Mouse (Mus musculus) heart, adult 18-20 months (tissue): ENCODE data around the gene Cenpx. TPM values are rescaled to one million over a fixed set of nuclear protein-coding genes. Genes with fewer than 3 reads are reported as not detected.
"Not testable (repeated sequence)": the region's sequence is repeated elsewhere in the genome, so short reads cannot be mapped to it uniquely, and the experiment has no call there.

Experiments
- DNase-seq, 2 experiments: peaks; one replicate each; pipeline ENCODE4 v3.0.0; 2021 to 2022; ENCODE audit warnings: mixed read lengths in 1 of 2
- long read RNA-seq, 2 experiments: library from polyadenylated mRNA; stranded (forward); transcript quantifications; one replicate each; pipeline ENCODE4 v2.0.0; 2021
- total RNA-seq, 2 experiments: library from RNA; stranded (reverse); gene quantifications; 2 replicates each; pipeline ENCODE4 v1.2.3; 2021

Gene Cenpx
- total RNA-seq, result 10 to 100 TPM; 32.5 to 34.2 TPM
- long read RNA-seq, experiment 1, transcript Cenpx-202 (5 exons, 606 nt), result major isoform, 18 of 42 reads
- long read RNA-seq, experiment 1, partial matches to known transcripts, result 2 of 42 reads
- long read RNA-seq, experiment 1, other reads (novel, unspliced or antisense), result 21 of 42 reads
- long read RNA-seq, experiment 2, transcript Cenpx-202 (5 exons, 606 nt), result major isoform, 14 of 32 reads
- long read RNA-seq, experiment 2, partial matches to known transcripts, result 0 of 32 reads
- long read RNA-seq, experiment 2, other reads (novel, unspliced or antisense), result 18 of 32 reads

DNA sequence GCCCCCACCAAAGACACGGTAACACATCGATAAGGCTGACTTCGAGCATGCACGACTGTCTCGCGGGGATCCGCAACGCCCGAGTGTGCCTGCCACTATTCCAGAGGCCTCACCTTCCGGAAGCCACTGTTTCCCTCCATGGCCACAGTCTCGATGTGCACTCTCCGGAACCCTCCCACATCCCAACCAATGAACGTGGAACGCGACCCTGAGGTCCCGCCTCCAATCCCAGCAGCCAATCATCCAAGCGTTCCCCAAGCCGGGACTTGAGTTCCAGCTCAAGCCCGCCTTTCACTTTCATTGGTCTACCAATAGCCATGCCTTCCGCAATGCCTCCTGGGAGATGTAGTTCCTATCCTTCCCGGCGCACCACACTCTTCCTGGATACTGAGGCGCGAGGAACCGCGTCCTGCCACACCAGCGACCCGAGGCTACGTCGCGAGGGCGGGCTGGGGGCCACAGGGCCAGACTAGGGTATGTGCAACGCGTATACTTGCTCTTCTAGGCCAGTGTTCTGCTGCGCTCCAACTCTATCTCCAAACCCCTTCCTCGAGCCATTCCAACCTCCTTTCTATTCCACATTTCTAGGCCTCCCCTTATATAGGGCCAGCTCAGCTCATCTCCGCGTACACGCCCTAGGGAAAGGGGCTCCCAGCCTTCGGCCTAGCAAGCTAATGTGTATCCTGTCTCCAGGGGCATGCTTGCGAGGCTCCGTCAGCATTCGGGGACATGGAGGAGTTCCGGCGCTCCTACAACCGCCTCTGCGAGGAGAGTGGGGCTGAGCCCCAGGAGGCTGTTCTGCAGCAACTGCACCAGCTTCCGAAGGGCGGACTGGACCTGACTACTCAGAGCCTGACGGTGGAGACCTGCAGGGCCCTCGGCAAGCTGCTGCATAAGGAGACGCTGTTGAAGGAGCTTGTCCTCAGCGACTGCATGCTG lies at the start of gene Cenpx, which contains the start of gene Lrrc45:
TSS of gene Cenpx (minus strand) at position 159 of the 939 bp plus-strand sequence.
TSS of gene Lrrc45 (plus strand) at position 346 of the 939 bp plus-strand sequence.
- peak; percentile 98 to 99 for DNase-seq

DNA sequence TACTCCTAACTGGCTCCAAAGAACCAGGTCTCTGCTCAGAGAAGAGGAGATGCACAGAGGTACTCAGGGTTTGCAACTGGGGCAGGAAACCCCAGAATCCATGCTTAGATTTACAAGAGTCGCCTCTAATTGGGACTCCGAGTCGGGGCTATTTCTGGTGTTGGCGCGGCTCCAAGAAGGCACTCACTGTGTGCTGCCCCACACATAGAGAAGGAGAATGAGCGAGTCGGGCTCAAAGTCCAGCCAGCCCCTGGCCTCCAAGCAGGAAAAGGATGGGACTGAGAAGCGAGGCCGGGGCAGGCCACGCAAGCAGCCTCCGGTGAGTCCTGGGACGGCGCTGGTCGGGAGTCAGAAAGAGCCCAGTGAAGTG lies 49.1 kb upstream of the Cenpx start, which contains the start of gene Hmga1b:
TSS of gene Hmga1b (plus strand) at position 123 of the 370 bp plus-strand sequence.
- DNase-seq, result not testable (repeated sequence)

GRCm38 (mm10) chr11:120761811-120762671 lies 48.5 kb upstream of the Cenpx start:
- no peak for DNase-seq

DNA sequence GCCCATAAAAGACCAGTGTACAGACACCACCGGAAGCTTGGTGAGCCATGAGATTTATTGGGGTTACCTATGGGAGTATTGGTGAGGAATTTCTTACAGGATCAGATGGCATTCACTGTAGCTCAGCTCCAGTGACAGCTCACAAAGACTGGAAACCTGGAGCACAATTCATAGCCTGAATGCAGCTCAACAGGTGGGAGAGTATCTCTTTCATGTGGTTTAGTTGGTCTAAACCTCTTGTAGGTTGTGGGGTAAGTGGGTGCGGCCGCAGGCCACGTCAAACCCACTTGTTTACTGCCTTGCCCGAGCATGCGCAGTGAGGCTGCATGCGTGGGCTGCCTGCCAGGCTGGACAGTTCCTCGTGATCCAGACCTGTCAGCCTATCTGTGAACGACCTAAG lies 46.7 kb upstream of the Cenpx start:
- DNase-seq, result no peak

GRCm38 (mm10) chr11:120751606-120752005 lies 38.1 kb upstream of the Cenpx start:
- DNase-seq, result no peak

DNA sequence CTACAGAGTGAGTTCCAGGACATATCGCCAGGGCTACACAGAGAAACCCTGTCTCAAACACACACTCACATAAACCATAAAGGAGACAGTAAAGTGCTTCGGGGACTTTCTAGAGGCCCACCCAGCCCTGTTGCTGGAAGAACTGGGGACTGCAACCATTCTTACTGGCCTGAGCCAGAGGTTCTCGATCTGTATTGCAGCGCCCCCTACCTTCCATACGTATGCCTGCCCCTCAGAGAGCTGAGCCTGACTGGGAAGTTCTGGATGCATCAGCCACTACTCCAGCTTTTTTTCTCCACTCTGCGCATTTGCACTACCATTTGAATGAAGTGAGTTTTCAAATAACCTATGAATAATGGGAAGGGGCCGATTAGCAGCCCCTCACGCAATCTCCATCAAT lies 35.9 kb upstream of the Cenpx start:
- peak in 1 of 2 experiments; percentile 49 for DNase-seq

GRCm38 (mm10) chr11:120747974-120748373 lies 34.4 kb upstream of the Cenpx start:
- DNase-seq, result peak in 1 of 2 experiments; percentile 52

GRCm38 (mm10) chr11:120744121-120744701 lies 30.7 kb upstream of the Cenpx start:
- no peak for DNase-seq

DNA sequence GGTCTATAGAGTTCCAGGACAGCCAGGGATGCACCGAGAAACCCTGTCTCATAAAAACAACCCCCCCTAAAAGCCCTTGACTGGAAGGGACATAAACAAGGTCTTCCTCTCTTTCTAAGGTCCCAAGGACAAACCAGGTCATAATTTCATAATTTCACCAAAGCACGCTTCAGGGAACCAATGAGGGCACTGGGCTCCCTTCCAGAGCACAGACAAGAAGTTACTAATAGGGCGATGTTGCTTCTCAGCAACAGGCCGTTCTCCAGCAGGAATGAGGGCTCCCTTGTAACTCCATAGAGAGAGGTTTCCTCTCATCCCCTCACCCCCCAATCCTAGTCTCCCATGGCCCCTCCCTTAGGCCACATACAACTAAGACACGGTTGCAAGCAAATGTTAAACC lies 27.4 kb upstream of the Cenpx start:
- no peak for DNase-seq

- DNase-seq, result no peak
These were observed 22.9 kb upstream of the Cenpx start for GRCm38 (mm10) chr11:120736424-120736823.

DNA sequence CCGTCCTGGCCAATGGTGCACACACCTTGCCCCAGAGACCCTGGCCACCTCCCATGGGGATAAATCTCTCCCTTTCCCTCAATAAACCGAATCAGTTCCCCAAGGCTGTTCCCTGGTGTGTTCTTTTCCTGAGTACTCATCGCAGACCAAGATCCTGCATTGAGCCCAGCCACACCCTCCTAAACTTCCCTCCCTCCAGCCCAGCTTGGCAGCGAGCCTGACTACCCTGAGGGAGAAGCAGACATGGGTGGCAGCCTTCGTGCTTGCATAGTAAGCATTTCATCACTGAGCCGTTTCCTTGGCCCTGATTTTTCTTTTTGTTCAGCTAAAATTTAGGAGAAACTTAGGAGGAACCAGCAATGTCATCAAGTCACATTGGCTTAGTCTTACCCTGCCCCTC lies 20.0 kb upstream of the Cenpx start:
- DNase-seq, result peak; percentile 66 to 83

GRCm38 (mm10) chr11:120731858-120732680 lies 18.5 kb upstream of the Cenpx start, which contains the start of gene Cbr2:
Gene Cbr2 (minus strand): TSS chr11:120732114.
- peak; percentile 72 to 80 for DNase-seq

GRCm38 (mm10) chr11:120731395-120731794 lies 17.9 kb upstream of the Cenpx start:
- peak in 1 of 2 experiments; percentile 1 for DNase-seq

DNA sequence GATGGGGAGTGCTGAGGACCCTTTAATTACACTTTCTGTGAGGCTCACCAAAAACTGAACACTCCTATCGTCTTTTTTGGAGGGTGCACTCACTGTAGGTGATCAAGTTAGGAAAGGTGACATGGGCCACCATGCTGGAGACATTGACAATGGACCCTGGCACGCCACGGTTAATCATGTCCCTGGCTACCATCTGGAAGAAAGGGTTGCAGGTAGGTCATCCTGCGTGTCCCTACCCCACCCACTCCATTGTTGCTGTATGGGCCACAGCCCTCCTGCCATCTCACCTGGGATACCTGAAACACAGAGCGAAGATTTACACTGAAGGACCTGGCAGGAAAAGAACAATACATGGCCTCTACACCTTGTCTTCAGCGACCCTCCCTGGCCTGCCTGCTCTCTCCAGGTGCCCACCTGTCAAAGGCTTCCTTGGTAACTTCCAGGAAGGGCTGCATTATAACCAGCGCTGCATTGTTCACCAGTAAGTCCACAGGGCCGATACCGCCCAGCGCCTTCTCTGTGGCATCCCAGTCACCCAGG lies 16.9 kb upstream of the Cenpx start:
- DNase-seq, result peak in 1 of 2 experiments; percentile 1

GRCm38 (mm10) chr11:120729432-120730050 lies 16.0 kb upstream of the Cenpx start:
- DNase-seq, result peak; percentile 40 to 54

GRCm38 (mm10) chr11:120728530-120729240 lies 15.1 kb upstream of the Cenpx start:
- no peak for DNase-seq

- no peak for DNase-seq
These were observed 14.0 kb upstream of the Cenpx start for GRCm38 (mm10) chr11:120727564-120727963.

DNA sequence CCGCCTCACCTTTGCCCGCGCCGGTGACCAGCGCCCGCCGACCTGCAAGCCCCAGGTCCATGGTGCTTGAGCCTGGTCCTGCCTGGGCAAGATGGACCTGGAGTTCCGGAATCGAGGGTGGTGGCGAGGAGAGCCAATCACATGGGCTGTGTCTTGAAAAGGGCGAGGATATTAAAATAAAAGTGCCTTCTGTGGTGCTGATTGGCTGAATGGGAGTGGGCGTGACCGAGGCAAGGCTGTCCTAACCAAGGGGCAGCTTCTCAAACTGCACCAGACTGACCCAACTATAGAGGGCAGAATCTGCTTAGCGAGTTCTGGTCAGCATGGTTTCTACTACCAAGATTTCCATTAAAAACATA lies 13.6 kb upstream of the Cenpx start, which contains the start of gene Dcxr:
TSS of gene Dcxr (minus strand) at position 113 of the 359 bp plus-strand sequence.
- peak; percentile 93 to 96 for DNase-seq
